Mouse (Mus musculus) neural tube, embryonic 13.5 days (tissue): ENCODE data around the gene Gsdme. TPM values are rescaled to one million over a fixed set of nuclear protein-coding genes. Genes with fewer than 3 reads are reported as not detected.

Experiments used
- ATAC-seq: fragments of 200-750 bp; cut with Nextera tagmentation; 2 replicates; pipeline ENCODE4 v1.8.0; 2017; ENCODE audit warnings: low read depth, mild to moderate bottlenecking, moderate TSS enrichment, moderate library complexity
- H3K27ac ChIP-seq: fragments of 300-500 bp; sonication (generic); replicated peaks from 2 replicates; pipeline ENCODE4 v1.5.1; 2015; ENCODE audit warnings: moderate library complexity, mild to moderate bottlenecking, inconsistent platforms
- H3K27me3 ChIP-seq: fragments of 300-500 bp; sonication (generic); 2 replicates; pipeline ENCODE4 v1.6.1; 2015; ENCODE audit warnings: mild to moderate bottlenecking, inconsistent platforms
- H3K36me3 ChIP-seq: fragments of 300-500 bp; sonication (generic); 2 replicates; pipeline ENCODE4 v1.6.1; 2015; ENCODE audit warnings: mild to moderate bottlenecking, inconsistent platforms
- H3K4me1 ChIP-seq: fragments of 300-500 bp; sonication (generic); replicated peaks from 2 replicates; pipeline ENCODE4 v1.6.1; 2015; ENCODE audit warnings: inconsistent platforms
- H3K4me2 ChIP-seq: fragments of 300-500 bp; sonication (generic); 2 replicates; pipeline ENCODE4 v1.6.1; 2015; ENCODE audit warnings: inconsistent platforms, mild to moderate bottlenecking, moderate library complexity
- H3K4me3 ChIP-seq: fragments of 300-500 bp; sonication (generic); 2 replicates; pipeline ENCODE4 v1.5.1; 2015; ENCODE audit warnings: mild to moderate bottlenecking, inconsistent platforms
- H3K9ac ChIP-seq: fragments of 300-500 bp; sonication (generic); 2 replicates; pipeline ENCODE4 v1.6.1; 2015; ENCODE audit warnings: moderate library complexity, mild to moderate bottlenecking, inconsistent platforms
- H3K9me3 ChIP-seq: fragments of 300-500 bp; sonication (generic); 2 replicates; pipeline ENCODE4 v1.6.1; 2016; ENCODE audit warnings: inconsistent platforms
- WGBS: fragments of 180-500 bp; shearing (Covaris S2); methylation state at CpG from one replicate; pipeline ENCODE4 v1.1.7; 2015; 5-methylcytosine and 5-hydroxymethylcytosine counted together
- polyA plus RNA-seq: library from polyadenylated mRNA; unstranded; fragments of >200 nt; fragmentation: Nextera tagmentation; extraction: Ambion mirVana; gene quantifications from 2 replicates; pipeline ENCODE4 v1.2.1, GENCODE M21; 2015

Gsdme gene
- polyA plus RNA-seq, 1 experiment from 2014 or later, result 72.4 TPM

GRCm38 (mm10) chr6:50175736-50176135 lies 87.9 kb downstream of the Gsdme start:
- Histone ChIP-seq H3K9ac (no peak overlapping the region), H3K4me3 (no peak overlapping the region), H3K27ac (no peak overlapping the region), H3K36me3 (peaks cover 13% of the 10 kb centered on the region), H3K9me3 (0 out of 2 replicates have a peak, but pooled peaks cover 4% of the 10 kb centered on the region), H3K27me3 (no peaks in the 10 kb centered on the region), H3K4me2 (no peak overlapping the region), H3K4me1 (no peaks in the 10 kb centered on the region)
- ATAC-seq, result no peak
- WGBS, result 78% methylated on average over 1 of the region's 1 CpGs

- Histone ChIP-seq H3K9ac (no peak overlapping the region), H3K27me3 (no peaks in the 10 kb centered on the region), H3K4me1 (no peaks in the 10 kb centered on the region), H3K4me2 (no peak overlapping the region), H3K27ac (no peak overlapping the region), H3K36me3 (peaks cover 14% of the 10 kb centered on the region), H3K9me3 (0 out of 2 replicates have a peak, but pooled peaks cover 4% of the 10 kb centered on the region), H3K4me3 (no peak overlapping the region)
- no peak for ATAC-seq
Observed at GRCm38 (mm10) chr6:50169771-50170170, 93.9 kb downstream of the Gsdme start.

- H3K36me3 ChIP-seq, result peaks cover 12% of the 10 kb centered on the region
- WGBS, result 85% methylated on average over 4 of the region's 4 CpGs
- no peak overlapping the region for H3K4me3 ChIP-seq
- no peak overlapping the region for H3K27ac ChIP-seq
- H3K9me3 ChIP-seq, result 0 out of 2 replicates have a peak, but pooled peaks cover 4% of the 10 kb centered on the region
- H3K4me2 ChIP-seq, result no peak overlapping the region
- no peak for ATAC-seq
- H3K4me1 ChIP-seq, result no peaks in the 10 kb centered on the region
- no peaks in the 10 kb centered on the region for H3K27me3 ChIP-seq
- no peak overlapping the region for H3K9ac ChIP-seq
Observed at GRCm38 (mm10) chr6:50168821-50169220, 94.8 kb downstream of the Gsdme start.

- no peaks in the 10 kb centered on the region for H3K4me1 ChIP-seq
- peaks cover 10% of the 10 kb centered on the region for H3K36me3 ChIP-seq
- no peak overlapping the region for H3K4me2 ChIP-seq
- WGBS, result 95% methylated on average over 3 of the region's 3 CpGs
- H3K4me3 ChIP-seq, result no peak overlapping the region
- H3K9me3 ChIP-seq, result no peaks in the 10 kb centered on the region
- H3K27ac ChIP-seq, result no peak overlapping the region
- H3K27me3 ChIP-seq, result no peaks in the 10 kb centered on the region
- ATAC-seq, result no peak
- H3K9ac ChIP-seq, result no peak overlapping the region
Observed at GRCm38 (mm10) chr6:50163013-50163412, 100.6 kb downstream of the Gsdme start.

- Histone ChIP-seq H3K9ac (no peak overlapping the region), H3K27me3 (no peaks in the 10 kb centered on the region), H3K4me3 (no peak overlapping the region), H3K9me3 (no peaks in the 10 kb centered on the region), H3K36me3 (peaks cover 10% of the 10 kb centered on the region), H3K4me1 (no peaks in the 10 kb centered on the region), H3K27ac (no peak overlapping the region), H3K4me2 (no peak overlapping the region)
- WGBS, result 70% methylated on average over 6 of the region's 6 CpGs
- no peak for ATAC-seq
Observed at GRCm38 (mm10) chr6:50159842-50160241, 103.8 kb downstream of the Gsdme start.

GRCm38 (mm10) chr6:50149378-50149777 lies 114.3 kb downstream of the Gsdme start:
- H3K27ac ChIP-seq, result no peak overlapping the region
- no peaks in the 10 kb centered on the region for H3K9me3 ChIP-seq
- WGBS, result 80% methylated on average over 4 of the region's 4 CpGs
- no peaks in the 10 kb centered on the region for H3K4me1 ChIP-seq
- H3K4me3 ChIP-seq, result no peak overlapping the region
- peaks cover 4% of the 10 kb centered on the region; the same call in 1 of the 2 replicates for H3K36me3 ChIP-seq
- H3K4me2 ChIP-seq, result no peak overlapping the region
- H3K27me3 ChIP-seq, result no peaks in the 10 kb centered on the region
- no peak overlapping the region for H3K9ac ChIP-seq
- ATAC-seq, result no peak

GRCm38 (mm10) chr6:50146158-50146557 lies 117.5 kb downstream of the Gsdme start:
- no peak overlapping the region for H3K4me3 ChIP-seq
- H3K4me1 ChIP-seq, result no peaks in the 10 kb centered on the region
- H3K9me3 ChIP-seq, result no peaks in the 10 kb centered on the region
- no peak overlapping the region for H3K9ac ChIP-seq
- H3K36me3 ChIP-seq, result peaks cover 4% of the 10 kb centered on the region; the same call in 1 of the 2 replicates
- H3K27ac ChIP-seq, result no peak overlapping the region
- no peak for ATAC-seq
- H3K4me2 ChIP-seq, result no peak overlapping the region
- H3K27me3 ChIP-seq, result no peaks in the 10 kb centered on the region

GRCm38 (mm10) chr6:50139526-50139925 lies 124.1 kb downstream of the Gsdme start:
- Histone ChIP-seq H3K9me3 (no peaks in the 10 kb centered on the region), H3K4me3 (no peak overlapping the region), H3K27ac (no peak overlapping the region), H3K27me3 (no peaks in the 10 kb centered on the region), H3K9ac (no peak overlapping the region), H3K4me2 (no peak overlapping the region), H3K4me1 (peaks cover 6% of the 10 kb centered on the region; the same call in 1 of the 2 replicates), H3K36me3 (no peaks in the 10 kb centered on the region)
- WGBS, result 85% methylated on average over 3 of the region's 3 CpGs
- ATAC-seq, result no peak

Other genes starting within 250 kb of the Gsdme start
- 55.9 and 59.5 TPM in 2 replicates for gene Mpp6, start 153.6 kb downstream of the Gsdme start, polyA plus RNA-seq
- 5.0 and 5.1 TPM in 2 replicates for gene Osbpl3, start 192.3 kb upstream of the Gsdme start, polyA plus RNA-seq